Mouse (Mus musculus) intestine, embryonic 15.5 days (tissue): ENCODE results near the gene Adgrf3. TPM values are rescaled to one million over a fixed set of nuclear protein-coding genes. Genes with fewer than 3 reads are reported as not detected.
A peak's percentile ranks its signal among the peaks of the same experiment; 100 is the strongest.

Source experiments
- ATAC-seq: fragments of 200-750 bp; cut with Nextera tagmentation; 2 replicates; pipeline ENCODE4 v1.8.0; 2017; ENCODE audit warnings: moderate TSS enrichment, moderate library complexity
- H3K27ac ChIP-seq: fragments of 300-500 bp; sonication (generic); 2 replicates; pipeline ENCODE4 v1.5.1; 2015; ENCODE audit warnings: mild to moderate bottlenecking, inconsistent platforms
- H3K27me3 ChIP-seq: fragments of 300-500 bp; sonication (generic); replicated peaks from 2 replicates; pipeline ENCODE4 v1.6.1; 2015; ENCODE audit warnings: inconsistent platforms
- H3K36me3 ChIP-seq: fragments of 300-500 bp; sonication (generic); 2 replicates; pipeline ENCODE4 v1.6.1; 2015; ENCODE audit warnings: inconsistent platforms
- H3K4me1 ChIP-seq: fragments of 300-500 bp; sonication (generic); replicated peaks from 2 replicates; pipeline ENCODE4 v1.6.1; 2015; ENCODE audit warnings: inconsistent platforms
- H3K4me2 ChIP-seq: fragments of 300-500 bp; sonication (generic); replicated peaks from 2 replicates; pipeline ENCODE4 v1.6.1; 2015; ENCODE audit warnings: mild to moderate bottlenecking, inconsistent platforms
- H3K4me3 ChIP-seq: fragments of 300-500 bp; sonication (generic); replicated peaks from 2 replicates; pipeline ENCODE4 v1.5.1; 2015; ENCODE audit warnings: inconsistent platforms
- H3K9ac ChIP-seq: fragments of 300-500 bp; sonication (generic); 2 replicates; pipeline ENCODE4 v1.6.1; 2015; ENCODE audit warnings: inconsistent platforms
- H3K9me3 ChIP-seq: fragments of 300-500 bp; sonication (generic); 2 replicates; pipeline ENCODE4 v1.6.1; 2016; ENCODE audit warnings: inconsistent platforms
- WGBS: fragments of 180-500 bp; shearing (Covaris S2); methylation state at CpG from one replicate; pipeline ENCODE4 v1.1.7; 2015; 5-methylcytosine and 5-hydroxymethylcytosine counted together
- polyA plus RNA-seq: library from polyadenylated mRNA; unstranded; fragments of >200 nt; fragmentation: Nextera tagmentation; extraction: Ambion mirVana; gene quantifications from 2 replicates; pipeline ENCODE4 v1.2.1, GENCODE M21; 2015

Adgrf3 gene
- 0.19 and 0.38 TPM in 2 replicates for polyA plus RNA-seq

- Histone ChIP-seq H3K4me3 (no peak within 1 kb of the TSS), H3K9ac (no peak within 1 kb of the TSS), H3K36me3 (no peaks in the 10 kb centered on the region), H3K27me3 (no peaks in the 10 kb centered on the region), H3K4me1 (0 out of 2 replicates have a peak, but pooled peaks cover 5% of the 10 kb centered on the region), H3K4me2 (no peak within 1 kb of the TSS), H3K27ac (no peak within 1 kb of the TSS), H3K9me3 (no peaks in the 10 kb centered on the region)
- WGBS, result 40% methylated on average over 5 of the region's 5 CpGs
- no peak for ATAC-seq
Measured at GRCm38 (mm10) chr5:30205493-30205892, at the start of gene Adgrf3. Adgrf3 (minus strand) TSS chr5:30205722.

GRCm38 (mm10) chr5:30247666-30248065 is 42.1 kb upstream of the Adgrf3 start:
- ATAC-seq, result no peak

GRCm38 (mm10) chr5:30245861-30246416 is 40.4 kb upstream of the Adgrf3 start:
- Histone ChIP-seq H3K27me3 (no peaks in the 10 kb centered on the region), H3K4me3 (no peak overlapping the region), H3K4me1 (0 out of 2 replicates have a peak, but pooled peaks cover 12% of the 10 kb centered on the region), H3K36me3 (no peaks in the 10 kb centered on the region), H3K27ac (no peak overlapping the region), H3K9ac (no peak overlapping the region), H3K9me3 (no peaks in the 10 kb centered on the region), H3K4me2 (no peak overlapping the region)
- 82% methylated on average over 9 of the region's 9 CpGs for WGBS
- ATAC-seq, result no peak

More at GRCm38 (mm10) chr5:30247666-30248065, 42.1 kb upstream of the Adgrf3 start:
- Histone ChIP-seq H3K9me3 (no peaks in the 10 kb centered on the region), H3K36me3 (peaks cover 4% of the 10 kb centered on the region; the same call in 1 of the 2 replicates), H3K4me1 (0 out of 2 replicates have a peak, but pooled peaks cover 6% of the 10 kb centered on the region), H3K9ac (no peak overlapping the region), H3K27ac (no peak overlapping the region), H3K4me3 (no peak overlapping the region), H3K4me2 (no peak overlapping the region), H3K27me3 (no peaks in the 10 kb centered on the region)
- WGBS, result 98% methylated on average over 1 of the region's 1 CpGs

GRCm38 (mm10) chr5:30243741-30244140 is 38.2 kb upstream of the Adgrf3 start:
- Histone ChIP-seq H3K4me3 (no peak overlapping the region), H3K27me3 (no peaks in the 10 kb centered on the region), H3K27ac (no peak overlapping the region), H3K9me3 (no peaks in the 10 kb centered on the region), H3K4me2 (no peak overlapping the region), H3K9ac (no peak overlapping the region), H3K4me1 (0 out of 2 replicates have a peak, but pooled peaks cover 12% of the 10 kb centered on the region), H3K36me3 (no peaks in the 10 kb centered on the region)
- 60% methylated on average over 9 of the region's 9 CpGs for WGBS
- ATAC-seq, result no peak

- 17% methylated on average over 1 of the region's 1 CpGs for WGBS
- Histone ChIP-seq H3K4me1 (0 out of 2 replicates have a peak, but pooled peaks cover 12% of the 10 kb centered on the region), H3K27ac (peak overlapping the region; percentile 70; the same call in 1 of the 2 replicates), H3K9me3 (no peaks in the 10 kb centered on the region), H3K36me3 (no peaks in the 10 kb centered on the region), H3K4me3 (no peak overlapping the region), H3K9ac (no peak overlapping the region), H3K27me3 (no peaks in the 10 kb centered on the region), H3K4me2 (0 out of 2 replicates have a peak overlapping the region, but pooled peaks have one; percentile 27)
- ATAC-seq, result peak; percentile 84
Measured at GRCm38 (mm10) chr5:30242410-30242809, 36.9 kb upstream of the Adgrf3 start.

GRCm38 (mm10) chr5:30240552-30240951 is 35.0 kb upstream of the Adgrf3 start:
- H3K36me3 ChIP-seq, result no peaks in the 10 kb centered on the region
- H3K27ac ChIP-seq, result no peak overlapping the region; the same call in 1 of the 2 replicates
- H3K27me3 ChIP-seq, result no peaks in the 10 kb centered on the region
- 72% methylated on average over 7 of the region's 7 CpGs for WGBS
- 0 out of 2 replicates have a peak, but pooled peaks cover 11% of the 10 kb centered on the region for H3K4me1 ChIP-seq
- H3K4me3 ChIP-seq, result no peak overlapping the region
- H3K9me3 ChIP-seq, result no peaks in the 10 kb centered on the region
- no peak overlapping the region for H3K4me2 ChIP-seq
- ATAC-seq, result no peak
- no peak overlapping the region for H3K9ac ChIP-seq

- peaks cover 14% of the 10 kb centered on the region for H3K4me1 ChIP-seq
- peak; percentile 52 for ATAC-seq
- WGBS, result 80% methylated on average over 5 of the region's 5 CpGs
- H3K4me2 ChIP-seq, result no peak overlapping the region
- H3K27ac ChIP-seq, result no peak overlapping the region
- H3K4me3 ChIP-seq, result no peak overlapping the region
- no peaks in the 10 kb centered on the region for H3K27me3 ChIP-seq
- no peaks in the 10 kb centered on the region for H3K36me3 ChIP-seq
- H3K9me3 ChIP-seq, result no peaks in the 10 kb centered on the region
- H3K9ac ChIP-seq, result no peak overlapping the region
Measured at GRCm38 (mm10) chr5:30238533-30238932, 33.0 kb upstream of the Adgrf3 start.

GRCm38 (mm10) chr5:30235641-30236126 is 30.2 kb upstream of the Adgrf3 start:
- H3K4me1 ChIP-seq, result peaks cover 10% of the 10 kb centered on the region
- H3K27me3 ChIP-seq, result no peaks in the 10 kb centered on the region
- 62% methylated on average over 2 of the region's 2 CpGs for WGBS
- H3K9ac ChIP-seq, result no peak overlapping the region
- no peak for ATAC-seq
- H3K27ac ChIP-seq, result no peak overlapping the region
- H3K4me3 ChIP-seq, result no peak overlapping the region
- no peak overlapping the region for H3K4me2 ChIP-seq
- H3K9me3 ChIP-seq, result no peaks in the 10 kb centered on the region
- H3K36me3 ChIP-seq, result no peaks in the 10 kb centered on the region

- Histone ChIP-seq H3K27ac (0 out of 2 replicates have a peak overlapping the region, but pooled peaks have one; percentile 42), H3K4me2 (peak overlapping the region; percentile 64), H3K27me3 (no peaks in the 10 kb centered on the region), H3K9ac (no peak overlapping the region), H3K36me3 (no peaks in the 10 kb centered on the region), H3K4me1 (peaks cover 10% of the 10 kb centered on the region), H3K9me3 (no peaks in the 10 kb centered on the region), H3K4me3 (peak overlapping the region; percentile 90)
- ATAC-seq, result no peak
- WGBS, result 44% methylated on average over 8 of the region's 8 CpGs
Measured at GRCm38 (mm10) chr5:30233979-30234378, 28.5 kb upstream of the Adgrf3 start.

- H3K4me1 ChIP-seq, result peaks cover 10% of the 10 kb centered on the region
- no peaks in the 10 kb centered on the region for H3K27me3 ChIP-seq
- H3K9ac ChIP-seq, result peak overlapping the region; percentile 82
- H3K4me3 ChIP-seq, result peak overlapping the region; percentile 90
- peak overlapping the region; percentile 90 for H3K27ac ChIP-seq
- no peak for ATAC-seq
- H3K9me3 ChIP-seq, result no peaks in the 10 kb centered on the region
- peak overlapping the region; percentile 64 for H3K4me2 ChIP-seq
- no peaks in the 10 kb centered on the region for H3K36me3 ChIP-seq
- WGBS, result 6% methylated on average over 15 of the region's 15 CpGs
Measured at GRCm38 (mm10) chr5:30233042-30233441, 27.5 kb upstream of the Adgrf3 start.

- Histone ChIP-seq H3K27ac (peak within 1 kb of the TSS; percentile 90), H3K4me3 (peak within 1 kb of the TSS; percentile 90), H3K27me3 (no peaks in the 10 kb centered on the region), H3K9me3 (no peaks in the 10 kb centered on the region), H3K9ac (peak within 1 kb of the TSS; percentile 82), H3K4me1 (peaks cover 10% of the 10 kb centered on the region), H3K36me3 (no peaks in the 10 kb centered on the region), H3K4me2 (peak within 1 kb of the TSS; percentile 64)
- 3% methylated on average over 71 of the region's 71 CpGs for WGBS
- peak; percentile 99 for ATAC-seq
Measured at GRCm38 (mm10) chr5:30232271-30232971, 26.9 kb upstream of the Adgrf3 start, which contains the start of gene Selenoi. Selenoi (plus strand) TSS chr5:30232581.

GRCm38 (mm10) chr5:30231891-30232270 is 26.4 kb upstream of the Adgrf3 start:
- Histone ChIP-seq H3K4me1 (peaks cover 10% of the 10 kb centered on the region), H3K36me3 (no peaks in the 10 kb centered on the region), H3K9me3 (no peaks in the 10 kb centered on the region), H3K27me3 (no peaks in the 10 kb centered on the region), H3K9ac (peak overlapping the region; percentile 54), H3K4me3 (peak overlapping the region; percentile 90), H3K27ac (peak overlapping the region; percentile 89), H3K4me2 (peak overlapping the region; percentile 64)
- ATAC-seq, result peak; percentile 76
- 30% methylated on average over 16 of the region's 16 CpGs for WGBS
